Mouse (Mus musculus): ENCODE measurements at regions not wholly inside any gene's neighbourhood (a gene's known extent, or its start where the extent isn't known, plus 50 kb on each side); places are given as distances from the start of the nearest gene placed in this dataset.

- no peak for TF ChIP-seq CTCF (IDR thresholded peaks at IDR 0.05; ENCODE audit: low read depth, low read length)
- TF ChIP-seq POLR2A (IDR thresholded peaks at IDR 0.05; ENCODE audit: extremely low read depth, insufficient read depth, low read length): no peak
Observed at GRCm38 (mm10) chr17:60197004-60197403, 1183.8 kb upstream of the Nudt12 start.

All from liver, adult 2 months (tissue).